Mouse (Mus musculus): ENCODE measurements around the gene Timm44. TPM values are rescaled to one million over a fixed set of nuclear protein-coding genes. Genes with fewer than 3 reads are reported as not detected.

The Timm44 gene
- total RNA-seq (2021) = 10 to 100 TPM; 58.0 to 58.2 TPM
- long read RNA-seq, experiment 1, transcript Timm44-201 (13 exons, 1,790 nt) = major isoform, 56 of 65 reads
- long read RNA-seq, experiment 1, partial matches to known transcripts = 6 of 65 reads
- long read RNA-seq, experiment 1, other reads (novel, unspliced or antisense) = 1 of 65 reads
- long read RNA-seq, experiment 2, transcript Timm44-201 (13 exons, 1,790 nt) = major isoform, 38 of 51 reads
- long read RNA-seq, experiment 2, partial matches to known transcripts = 5 of 51 reads
- long read RNA-seq, experiment 2, other reads (novel, unspliced or antisense) = 6 of 51 reads

- peak; percentile 95 for DNase-seq (ENCODE audit: low spot score)
Measured at GRCm38 (mm10) chr8:4275275-4276110, at the start of gene Timm44. Gene Timm44 (minus strand): TSS chr8:4275913.

- DNase-seq (ENCODE audit: low spot score) = peak; percentile 98
Measured at GRCm38 (mm10) chr8:4324983-4325750, 49.5 kb upstream of the Timm44 start, which contains the start of the genes Ccl25 and Elavl1. Gene Ccl25 (plus strand): TSS chr8:4325210. Gene Elavl1 (minus strand): TSS chr8:4325413.

GRCm38 (mm10) chr8:4324525-4324924 lies 48.8 kb upstream of the Timm44 start:
- peak; percentile 19 for DNase-seq (ENCODE audit: low spot score)

- no peak for DNase-seq (ENCODE audit: low spot score)
Measured at GRCm38 (mm10) chr8:4323917-4324316, 48.2 kb upstream of the Timm44 start.

GRCm38 (mm10) chr8:4322470-4322869 lies 46.8 kb upstream of the Timm44 start:
- DNase-seq (ENCODE audit: low spot score) = peak; percentile 80

- DNase-seq (ENCODE audit: low spot score) = no peak
Measured at GRCm38 (mm10) chr8:4321031-4321430, 45.3 kb upstream of the Timm44 start.

GRCm38 (mm10) chr8:4320404-4320803 lies 44.7 kb upstream of the Timm44 start:
- DNase-seq (ENCODE audit: low spot score) = peak; percentile 6

- DNase-seq (ENCODE audit: low spot score) = no peak
Measured at GRCm38 (mm10) chr8:4319573-4319872, 43.8 kb upstream of the Timm44 start.

- no peak for DNase-seq (ENCODE audit: low spot score)
Measured at GRCm38 (mm10) chr8:4318796-4319572, 43.3 kb upstream of the Timm44 start.

- no peak for DNase-seq (ENCODE audit: low spot score)
Measured at GRCm38 (mm10) chr8:4318124-4318523, 42.4 kb upstream of the Timm44 start.

- no peak for DNase-seq (ENCODE audit: low spot score)
Measured at GRCm38 (mm10) chr8:4314852-4315251, 39.1 kb upstream of the Timm44 start.

- no peak for DNase-seq (ENCODE audit: low spot score)
Measured at GRCm38 (mm10) chr8:4313254-4314124, 37.8 kb upstream of the Timm44 start.

GRCm38 (mm10) chr8:4312104-4312503 lies 36.4 kb upstream of the Timm44 start:
- DNase-seq (ENCODE audit: low spot score) = no peak

GRCm38 (mm10) chr8:4305838-4306237 lies 30.1 kb upstream of the Timm44 start:
- no peak for DNase-seq (ENCODE audit: low spot score)

GRCm38 (mm10) chr8:4304124-4304547 lies 28.4 kb upstream of the Timm44 start:
- no peak for DNase-seq (ENCODE audit: low spot score)

- no peak for DNase-seq (ENCODE audit: low spot score)
Measured at GRCm38 (mm10) chr8:4297822-4298221, 22.1 kb upstream of the Timm44 start.

GRCm38 (mm10) chr8:4292738-4293137 lies 17.0 kb upstream of the Timm44 start:
- DNase-seq (ENCODE audit: low spot score) = no peak

GRCm38 (mm10) chr8:4276111-4276465 lies 375 bp upstream of the Timm44 start:
- no peak for DNase-seq (ENCODE audit: low spot score)

GRCm38 (mm10) chr8:4269609-4270008 lies 6.1 kb downstream of the Timm44 start:
- DNase-seq (ENCODE audit: low spot score) = no peak

GRCm38 (mm10) chr8:4267627-4268026 lies 8.1 kb downstream of the Timm44 start:
- DNase-seq (ENCODE audit: low spot score) = no peak

All from gastrocnemius, adult 18-20 months (tissue).